Mouse (Mus musculus) midbrain, embryonic 14.5 days (tissue): ENCODE measurements around the gene Mapk11. TPM values are rescaled to one million over a fixed set of nuclear protein-coding genes. Genes with fewer than 3 reads are reported as not detected.

ENCODE experiments used
- ATAC-seq: fragments of 200-750 bp; cut with Nextera tagmentation; 2 replicates; pipeline ENCODE4 v1.8.0; 2017; ENCODE audit warnings: moderate number of reproducible peaks, moderate library complexity; ENCODE audit not compliant: low FRiP score, low TSS enrichment
- DNase-seq: peaks from one replicate; pipeline ENCODE4 v3.0.0-alpha.2; 2015
- H3K27ac ChIP-seq: fragments of 300-500 bp; sonication (generic); replicated peaks from 2 replicates; pipeline ENCODE4 v1.5.1; 2014; ENCODE audit warnings: mild to moderate bottlenecking, low read depth, low read length, moderate library complexity
- H3K27me3 ChIP-seq: fragments of 300-500 bp; sonication (generic); 2 replicates; pipeline ENCODE4 v1.6.1; 2014; ENCODE audit warnings: low read length, control low read depth, mixed read lengths; ENCODE audit not compliant: control insufficient read depth, insufficient read depth
- H3K36me3 ChIP-seq: fragments of 300-500 bp; sonication (generic); 2 replicates; pipeline ENCODE4 v1.6.1; 2014; ENCODE audit warnings: low read length, control low read depth; ENCODE audit not compliant: control insufficient read depth, insufficient read depth
- H3K4me1 ChIP-seq: fragments of 300-500 bp; sonication (generic); 2 replicates; pipeline ENCODE4 v1.6.1; 2014; ENCODE audit warnings: mild to moderate bottlenecking, antibody characterized with exemption, low read length, control low read depth; ENCODE audit not compliant: control insufficient read depth, insufficient read depth
- H3K4me2 ChIP-seq: fragments of 300-500 bp; sonication (generic); 2 replicates; pipeline ENCODE4 v1.6.1; 2014; ENCODE audit warnings: mild to moderate bottlenecking, low read length, moderate library complexity
- H3K4me3 ChIP-seq: fragments of 300-500 bp; sonication (generic); replicated peaks from 2 replicates; pipeline ENCODE4 v1.5.1; 2014; ENCODE audit warnings: low read depth, low read length
- H3K9ac ChIP-seq: fragments of 300-500 bp; sonication (generic); replicated peaks from 2 replicates; pipeline ENCODE4 v1.6.1; 2014; ENCODE audit warnings: mild to moderate bottlenecking, low read length, moderate library complexity
- H3K9me3 ChIP-seq: fragments of 300-500 bp; sonication (generic); 2 replicates; pipeline ENCODE4 v1.6.1; 2016; ENCODE audit warnings: low read length, control low read depth, mixed read lengths; ENCODE audit not compliant: control insufficient read depth
- WGBS: fragments of 180-500 bp; shearing (Covaris S2); extraction: QIAGEN DNeasy Blood & Tissue Kit; methylation state at CpG from one replicate; pipeline ENCODE4 v1.1.7; 2014; 5-methylcytosine and 5-hydroxymethylcytosine counted together
- polyA plus RNA-seq: library from polyadenylated mRNA; unstranded; fragments of >200 nt; fragmentation: Nextera tagmentation; extraction: Ambion mirVana; gene quantifications from 2 replicates; pipeline ENCODE4 v1.2.1, GENCODE M21; 2014

The Mapk11 gene
- polyA plus RNA-seq, 1 experiment from 2014 or later, result 27.9 TPM

DNA sequence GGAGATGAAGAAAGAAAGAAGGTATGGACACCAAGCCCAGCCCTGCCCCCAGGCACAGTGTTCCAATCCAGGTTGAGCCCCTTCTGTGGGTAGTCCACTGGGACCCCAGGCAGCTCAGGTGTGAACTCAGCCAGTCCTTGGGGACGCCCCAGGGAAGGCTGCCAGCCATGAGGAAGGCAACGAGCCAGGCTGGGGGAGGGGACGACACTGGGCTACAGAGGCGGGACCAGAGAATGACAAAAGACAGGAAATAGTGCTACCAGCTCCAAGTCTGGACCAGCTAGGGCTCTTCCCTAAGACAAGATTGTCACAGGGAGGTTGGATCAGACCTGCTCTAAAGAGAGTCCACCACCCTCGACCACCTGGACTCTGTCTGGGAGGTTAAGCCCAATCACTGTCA is 27.7 kb upstream of the Mapk11 start:
- DNase-seq (peak; percentile 59), ATAC-seq (no peak)
- H3K4me3 ChIP-seq, result no peak overlapping the region
- peaks cover 76% of the 10 kb centered on the region for H3K4me1 ChIP-seq
- H3K36me3 ChIP-seq, result no peaks in the 10 kb centered on the region
- no peaks in the 10 kb centered on the region for H3K27me3 ChIP-seq
- H3K9me3 ChIP-seq, result no peaks in the 10 kb centered on the region
- H3K9ac ChIP-seq, result 0 out of 2 replicates have a peak overlapping the region, but pooled peaks have one; percentile 17
- H3K4me2 ChIP-seq, result peak overlapping the region; percentile 70
- no peak overlapping the region for H3K27ac ChIP-seq
- 12% methylated on average over 5 of the region's 5 CpGs for WGBS

GRCm38 (mm10) chr15:89175411-89176155 is 26.2 kb upstream of the Mapk11 start:
- no peak overlapping the region for H3K9ac ChIP-seq
- no peaks in the 10 kb centered on the region for H3K36me3 ChIP-seq
- H3K4me2 ChIP-seq, result peak overlapping the region; percentile 99; the same call in 1 of the 2 replicates
- WGBS, result 82% methylated on average over 13 of the region's 13 CpGs
- no peak for DNase-seq
- no peaks in the 10 kb centered on the region for H3K9me3 ChIP-seq
- no peak overlapping the region for H3K4me3 ChIP-seq
- H3K27ac ChIP-seq, result no peak overlapping the region
- H3K4me1 ChIP-seq, result peaks cover 73% of the 10 kb centered on the region
- ATAC-seq, result no peak
- H3K27me3 ChIP-seq, result no peaks in the 10 kb centered on the region

DNA sequence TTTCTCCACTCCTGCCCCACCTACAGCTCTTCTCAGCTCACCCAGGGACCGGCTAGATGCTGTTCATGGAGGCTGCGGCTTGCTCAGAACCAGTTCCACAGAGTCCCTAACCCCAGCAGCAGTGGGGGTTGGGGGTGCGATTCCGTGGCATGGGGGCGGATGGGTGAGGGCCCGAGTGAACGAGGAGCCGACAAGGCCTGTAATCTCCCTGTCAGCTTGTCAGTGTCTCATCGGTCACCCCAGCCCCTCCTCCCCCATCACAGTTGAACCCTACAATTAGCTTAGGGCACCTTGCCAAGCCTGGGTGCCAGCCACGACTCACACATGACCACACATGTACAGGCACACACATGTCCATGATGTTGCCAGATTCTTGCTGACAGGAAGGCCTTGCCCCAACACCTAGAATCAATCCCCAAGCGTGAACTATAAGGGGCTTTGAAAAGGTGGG is 25.5 kb upstream of the Mapk11 start:
- H3K4me2 ChIP-seq, result peak overlapping the region; percentile 99
- ATAC-seq (no peak), DNase-seq (no peak)
- H3K36me3 ChIP-seq, result peaks cover 4% of the 10 kb centered on the region; the same call in 1 of the 2 replicates
- H3K4me3 ChIP-seq, result no peak overlapping the region
- H3K27me3 ChIP-seq, result no peaks in the 10 kb centered on the region
- 44% methylated on average over 11 of the region's 11 CpGs for WGBS
- H3K27ac ChIP-seq, result no peak overlapping the region
- H3K9me3 ChIP-seq, result no peaks in the 10 kb centered on the region
- H3K4me1 ChIP-seq, result peaks cover 78% of the 10 kb centered on the region
- H3K9ac ChIP-seq, result 0 out of 2 replicates have a peak overlapping the region, but pooled peaks have one; percentile 83

DNA sequence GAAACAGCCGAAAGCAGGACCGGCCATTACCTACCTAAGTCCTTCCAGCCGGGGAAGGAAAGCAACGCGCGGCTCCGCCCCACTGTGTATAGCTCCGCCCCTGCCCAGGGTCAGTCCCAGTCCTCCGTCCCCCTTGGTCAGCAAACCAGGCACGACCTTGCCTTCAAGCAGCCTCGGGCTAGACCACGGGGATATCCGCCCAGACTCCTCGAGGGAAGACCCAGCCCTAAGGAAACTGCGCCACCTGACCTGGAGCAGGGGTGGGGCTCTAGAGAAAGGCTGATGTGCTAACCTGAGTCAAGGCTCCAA is 24.4 kb upstream of the Mapk11 start:
- Histone ChIP-seq H3K4me2 (peak overlapping the region; percentile 99), H3K9ac (peak overlapping the region; percentile 83), H3K27me3 (no peaks in the 10 kb centered on the region), H3K27ac (peak overlapping the region; percentile 78; the same call in 1 of the 2 replicates), H3K9me3 (no peaks in the 10 kb centered on the region), H3K4me1 (peaks cover 74% of the 10 kb centered on the region), H3K36me3 (peaks cover 7% of the 10 kb centered on the region), H3K4me3 (peak overlapping the region; percentile 57)
- ATAC-seq (no peak; the same call in 1 of the 2 replicates), DNase-seq (peak; percentile 60)
- WGBS, result under 1% methylated on average over 15 of the region's 15 CpGs

DNA sequence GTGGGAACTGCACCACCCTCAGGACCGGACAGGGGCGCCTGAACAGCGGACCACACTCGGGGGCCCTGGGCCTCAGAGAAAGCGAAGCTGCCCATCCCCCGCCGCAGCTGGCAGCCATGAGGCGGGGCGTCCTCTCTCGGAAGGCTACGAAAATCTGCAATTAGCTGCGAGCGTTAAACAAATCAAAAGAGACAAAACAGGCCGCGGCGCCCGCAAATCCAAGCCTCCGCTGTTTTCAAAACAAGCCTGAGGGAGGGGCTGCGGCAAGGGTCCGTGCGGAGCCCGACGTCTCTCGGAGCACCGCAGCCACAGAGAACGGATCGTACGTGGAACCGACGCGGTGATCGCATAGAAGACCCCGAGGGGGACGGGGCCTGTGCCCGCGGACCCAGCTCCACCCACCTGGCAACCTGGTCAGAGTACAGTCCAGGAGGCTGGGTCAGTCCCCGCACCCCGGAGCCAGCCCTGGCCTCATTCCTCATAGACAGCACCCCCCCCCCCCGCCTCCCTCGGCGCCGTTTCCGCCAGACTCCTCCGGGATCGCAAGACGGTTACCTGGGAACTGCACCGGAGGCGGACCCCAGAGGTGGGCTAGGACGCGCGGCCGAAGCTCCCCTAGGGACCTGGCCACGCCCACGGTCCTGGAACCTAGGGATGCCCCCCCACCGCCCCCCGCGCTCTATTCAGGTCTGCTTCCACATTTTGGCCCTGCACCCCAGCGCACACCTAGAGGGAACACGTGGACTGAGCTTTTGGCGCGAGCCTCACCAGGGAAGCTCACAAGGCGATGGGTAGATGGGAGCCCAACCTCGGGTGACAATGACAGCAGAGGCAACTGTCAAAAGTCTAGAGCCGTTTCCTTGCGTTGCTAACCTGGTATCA is 23.8 kb upstream of the Mapk11 start:
- Histone ChIP-seq H3K9ac (peak overlapping the region; percentile 83), H3K4me2 (peak overlapping the region; percentile 99), H3K27ac (peak overlapping the region; percentile 78), H3K9me3 (no peaks in the 10 kb centered on the region), H3K4me3 (peak overlapping the region; percentile 57), H3K27me3 (no peaks in the 10 kb centered on the region), H3K4me1 (peaks cover 68% of the 10 kb centered on the region), H3K36me3 (peaks cover 13% of the 10 kb centered on the region)
- under 1% methylated on average over 64 of the region's 65 CpGs for WGBS
- ATAC-seq (peak; percentile 57), DNase-seq (peak; percentile 83)

GRCm38 (mm10) chr15:89172276-89172935 is 23.0 kb upstream of the Mapk11 start:
- Histone ChIP-seq H3K9me3 (no peaks in the 10 kb centered on the region), H3K4me1 (peaks cover 60% of the 10 kb centered on the region), H3K4me3 (peak overlapping the region; percentile 57), H3K36me3 (peaks cover 21% of the 10 kb centered on the region), H3K27ac (peak overlapping the region; percentile 78), H3K27me3 (no peaks in the 10 kb centered on the region), H3K9ac (peak overlapping the region; percentile 83), H3K4me2 (peak overlapping the region; percentile 99)
- WGBS, result 27% methylated on average over 17 of the region's 17 CpGs
- ATAC-seq (no peak), DNase-seq (no peak)

GRCm38 (mm10) chr15:89171526-89172051 is 22.2 kb upstream of the Mapk11 start:
- WGBS, result 92% methylated on average over 5 of the region's 5 CpGs
- no peak for DNase-seq
- ATAC-seq, result no peak
- Histone ChIP-seq H3K4me1 (peaks cover 52% of the 10 kb centered on the region), H3K27ac (no peak overlapping the region), H3K4me3 (no peak overlapping the region), H3K27me3 (no peaks in the 10 kb centered on the region), H3K9me3 (no peaks in the 10 kb centered on the region), H3K4me2 (0 out of 2 replicates have a peak overlapping the region, but pooled peaks have one; percentile 99), H3K36me3 (peaks cover 29% of the 10 kb centered on the region), H3K9ac (no peak overlapping the region)

- H3K9me3 ChIP-seq, result no peaks in the 10 kb centered on the region
- H3K27ac ChIP-seq, result no peak overlapping the region
- WGBS, result 82% methylated on average over 3 of the region's 3 CpGs
- no peak overlapping the region for H3K9ac ChIP-seq
- DNase-seq, result no peak
- no peak overlapping the region for H3K4me3 ChIP-seq
- H3K27me3 ChIP-seq, result no peaks in the 10 kb centered on the region
- H3K36me3 ChIP-seq, result peaks cover 44% of the 10 kb centered on the region
- no peak for ATAC-seq
- no peak overlapping the region for H3K4me2 ChIP-seq
- H3K4me1 ChIP-seq, result peaks cover 44% of the 10 kb centered on the region
Measured at GRCm38 (mm10) chr15:89170102-89170501, 20.7 kb upstream of the Mapk11 start.
